Mouse (Mus musculus): ENCODE measurements around the gene Ephx4. TPM values are rescaled to one million over a fixed set of nuclear protein-coding genes. Genes with fewer than 3 reads are reported as not detected.

The Ephx4 gene
- polyA plus RNA-seq, 1 experiment from 2014 or later: not detected

DNA sequence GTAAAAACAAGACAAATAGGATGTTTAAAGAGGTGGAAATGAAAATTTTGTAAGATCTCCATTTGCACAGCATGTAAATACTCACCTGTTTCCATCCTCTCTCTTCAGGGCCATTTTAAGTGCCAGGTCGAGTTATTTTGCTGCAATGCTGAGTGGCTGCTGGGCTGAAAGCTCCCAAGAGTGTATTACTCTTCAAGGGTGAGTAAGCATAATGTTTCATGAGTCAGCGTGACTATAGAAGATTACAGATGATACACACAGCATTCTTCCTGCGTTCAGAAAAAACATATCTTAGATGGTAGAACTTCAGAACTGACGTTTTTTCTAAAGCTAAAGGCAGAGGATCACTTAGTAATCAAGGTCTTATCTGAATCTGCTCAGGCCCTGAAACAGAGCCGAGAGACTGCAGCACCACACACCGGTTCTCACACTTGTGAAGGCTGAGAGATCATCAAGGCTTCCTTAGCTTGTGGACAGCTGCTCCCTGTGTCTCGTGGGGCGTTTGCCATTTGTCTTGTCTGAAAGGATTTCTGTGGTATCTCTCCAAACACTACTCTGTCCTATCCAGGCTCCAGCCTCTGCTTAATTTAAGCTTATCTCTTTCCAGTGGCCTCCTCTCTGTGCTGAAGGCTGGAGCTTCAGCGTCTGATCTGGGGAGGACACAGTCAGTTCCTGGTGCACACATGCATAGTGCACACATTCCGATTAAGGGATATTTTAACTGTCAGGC lies 68.2 kb downstream of the Ephx4 start:
- Histone ChIP-seq H3K27ac (ENCODE audit: low read length) (peak overlapping the region; percentile 92), H3K4me1 (ENCODE audit: control insufficient read depth, low read depth, low read length) (peaks cover 15% of the 10 kb centered on the region), H3K36me3 (ENCODE audit: control insufficient read depth, insufficient read depth) (no peaks in the 10 kb centered on the region), H3K4me2 (ENCODE audit: low read depth, low read length) (peak overlapping the region; percentile 51), H3K27me3 (ENCODE audit: control insufficient read depth, insufficient read depth, low read depth, low read length) (no peaks in the 10 kb centered on the region), H3K9ac (ENCODE audit: low read depth, low read length) (peak overlapping the region; percentile 30), H3K9me3 (replicated peaks; ENCODE audit: control insufficient read depth, low read length) (no peaks in the 10 kb centered on the region), H3K4me3 (ENCODE audit: low read depth, low read length) (peak overlapping the region; percentile 18; the same call in 1 of the 2 replicates)
- peak; percentile 91 for ATAC-seq (ENCODE audit: low read depth)
- 27% methylated on average over 10 of the region's 10 CpGs for WGBS (ENCODE audit: insufficient replicate concordance)

Other genes starting within 250 kb of the Ephx4 start
- 6.5 and 6.8 TPM in 2 replicates for gene Tgfbr3, start 113.1 kb upstream of the Ephx4 start, polyA plus RNA-seq (2015; fragmentation: Nextera tagmentation; extraction: Ambion mirVana)
- 0.22 TPM in 2 replicates for gene Brdt, start 71.6 kb upstream of the Ephx4 start, polyA plus RNA-seq (2015; fragmentation: Nextera tagmentation; extraction: Ambion mirVana)
- gene Lpcat2b, start 28.8 kb downstream of the Ephx4 start, polyA plus RNA-seq (2015; fragmentation: Nextera tagmentation; extraction: Ambion mirVana): not detected in 2 replicates
- 0.99 and 1.1 TPM in 2 replicates for gene Btbd8, start 35.3 kb downstream of the Ephx4 start, polyA plus RNA-seq (2015; fragmentation: Nextera tagmentation; extraction: Ambion mirVana)
- 0.04 TPM in 1 of 2 replicates, not detected in the other for gene Gm42669, start 104.9 kb downstream of the Ephx4 start, polyA plus RNA-seq (2015; fragmentation: Nextera tagmentation; extraction: Ambion mirVana)
- 0.11 TPM in 1 of 2 replicates, not detected in the other for gene 1700028K03Rik, start 132.0 kb downstream of the Ephx4 start, polyA plus RNA-seq (2015; fragmentation: Nextera tagmentation; extraction: Ambion mirVana)
- gene Rpap2, start 194.6 kb downstream of the Ephx4 start, polyA plus RNA-seq (2015; fragmentation: Nextera tagmentation; extraction: Ambion mirVana): 5.2 and 5.4 TPM in 2 replicates
- 6.5 and 6.9 TPM in 2 replicates for gene Glmn, start 195.2 kb downstream of the Ephx4 start, polyA plus RNA-seq (2015; fragmentation: Nextera tagmentation; extraction: Ambion mirVana)

All from liver, embryonic 16.5 days (tissue).